Mouse (Mus musculus) neural tube, embryonic 15.5 days (tissue): ENCODE measurements around the gene Cyth1. TPM values are rescaled to one million over a fixed set of nuclear protein-coding genes. Genes with fewer than 3 reads are reported as not detected.

Source experiments
- ATAC-seq: fragments of 200-750 bp; cut with Nextera tagmentation; 2 replicates; pipeline ENCODE4 v1.8.0; 2017; ENCODE audit warnings: mild to moderate bottlenecking, moderate TSS enrichment, moderate library complexity; ENCODE audit not compliant: low FRiP score
- H3K27ac ChIP-seq: fragments of 300-500 bp; sonication (generic); replicated peaks from 2 replicates; pipeline ENCODE4 v1.5.1; 2015; ENCODE audit warnings: mild to moderate bottlenecking, inconsistent platforms
- H3K27me3 ChIP-seq: fragments of 300-500 bp; sonication (generic); replicated peaks from 2 replicates; pipeline ENCODE4 v1.6.1; 2015; ENCODE audit warnings: inconsistent platforms
- H3K36me3 ChIP-seq: fragments of 300-500 bp; sonication (generic); 2 replicates; pipeline ENCODE4 v1.6.1; 2015; ENCODE audit warnings: inconsistent platforms
- H3K4me1 ChIP-seq: fragments of 300-500 bp; sonication (generic); 2 replicates; pipeline ENCODE4 v1.6.1; 2015; ENCODE audit warnings: inconsistent platforms
- H3K4me2 ChIP-seq: fragments of 300-500 bp; sonication (generic); 2 replicates; pipeline ENCODE4 v1.6.1; 2015; ENCODE audit warnings: inconsistent platforms, mild to moderate bottlenecking, moderate library complexity
- H3K4me3 ChIP-seq: fragments of 300-500 bp; sonication (generic); replicated peaks from 2 replicates; pipeline ENCODE4 v1.5.1; 2015; ENCODE audit warnings: mild to moderate bottlenecking, inconsistent platforms
- H3K9ac ChIP-seq: fragments of 300-500 bp; sonication (generic); replicated peaks from 2 replicates; pipeline ENCODE4 v1.6.1; 2015; ENCODE audit warnings: mild to moderate bottlenecking, inconsistent platforms
- H3K9me3 ChIP-seq: fragments of 300-500 bp; sonication (generic); replicated peaks from 2 replicates; pipeline ENCODE4 v1.6.1; 2016; ENCODE audit warnings: inconsistent platforms
- WGBS: fragments of 180-500 bp; shearing (Covaris S2); methylation state at CpG from one replicate; pipeline ENCODE4 v1.1.7; 2015; ENCODE audit warnings: mixed read lengths; 5-methylcytosine and 5-hydroxymethylcytosine counted together
- polyA plus RNA-seq: library from polyadenylated mRNA; unstranded; fragments of >200 nt; fragmentation: Nextera tagmentation; extraction: Ambion mirVana; gene quantifications from 2 replicates; pipeline ENCODE4 v1.2.1, GENCODE M21; 2015

Gene Cyth1
- polyA plus RNA-seq, 1 experiment from 2014 or later, result 22.5 TPM

DNA sequence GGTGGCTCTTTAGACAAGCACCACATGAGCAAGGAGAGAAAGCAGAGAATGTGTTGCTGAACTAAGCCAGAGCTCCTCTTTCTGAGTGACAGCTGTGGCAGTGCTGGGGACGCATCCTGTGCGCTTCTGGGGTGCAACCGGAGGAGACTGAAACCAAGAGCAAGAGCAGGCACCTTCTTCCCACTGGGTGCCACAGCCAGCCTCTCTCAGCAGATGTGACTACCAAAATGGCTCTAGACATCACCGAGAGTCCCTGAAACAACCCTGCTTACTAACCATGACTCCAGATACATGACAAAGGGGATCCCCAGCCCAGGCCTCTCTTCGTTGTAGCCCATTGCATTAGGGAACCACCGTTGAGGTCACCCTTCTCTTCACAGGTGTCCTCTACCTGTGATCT lies 44.9 kb downstream of the Cyth1 start:
- Histone ChIP-seq H3K27me3 (no peaks in the 10 kb centered on the region), H3K9ac (peak overlapping the region; percentile 69; the same call in 1 of the 2 replicates), H3K4me1 (peaks cover 65% of the 10 kb centered on the region), H3K27ac (peak overlapping the region; percentile 94), H3K36me3 (no peaks in the 10 kb centered on the region), H3K4me3 (no peak overlapping the region), H3K9me3 (no peaks in the 10 kb centered on the region), H3K4me2 (no peak overlapping the region)
- ATAC-seq, result no peak
- WGBS, result 89% methylated on average over 6 of the region's 6 CpGs

GRCm38 (mm10) chr11:118202410-118203233 lies 45.8 kb downstream of the Cyth1 start:
- H3K4me1 ChIP-seq, result peaks cover 66% of the 10 kb centered on the region
- peak overlapping the region; percentile 94 for H3K27ac ChIP-seq
- WGBS, result 6% methylated on average over 19 of the region's 19 CpGs
- peak overlapping the region; percentile 48 for H3K4me3 ChIP-seq
- peak; percentile 92 for ATAC-seq
- H3K4me2 ChIP-seq, result peak overlapping the region; percentile 73
- H3K9ac ChIP-seq, result peak overlapping the region; percentile 69
- no peaks in the 10 kb centered on the region for H3K9me3 ChIP-seq
- no peaks in the 10 kb centered on the region for H3K27me3 ChIP-seq
- H3K36me3 ChIP-seq, result no peaks in the 10 kb centered on the region

- no peaks in the 10 kb centered on the region for H3K27me3 ChIP-seq
- H3K4me1 ChIP-seq, result peaks cover 68% of the 10 kb centered on the region
- H3K4me3 ChIP-seq, result peak overlapping the region; percentile 48
- H3K9ac ChIP-seq, result peak overlapping the region; percentile 69
- peak; percentile 64 for ATAC-seq
- no peaks in the 10 kb centered on the region for H3K9me3 ChIP-seq
- WGBS, result 5% methylated on average over 9 of the region's 9 CpGs
- H3K27ac ChIP-seq, result peak overlapping the region; percentile 94
- H3K4me2 ChIP-seq, result peak overlapping the region; percentile 73
- H3K36me3 ChIP-seq, result no peaks in the 10 kb centered on the region
Measured at GRCm38 (mm10) chr11:118201833-118202409, 46.5 kb downstream of the Cyth1 start.

GRCm38 (mm10) chr11:118200834-118201830 lies 47.3 kb downstream of the Cyth1 start:
- Histone ChIP-seq H3K27me3 (no peaks in the 10 kb centered on the region), H3K9me3 (no peaks in the 10 kb centered on the region), H3K4me1 (peaks cover 76% of the 10 kb centered on the region), H3K36me3 (no peaks in the 10 kb centered on the region), H3K4me3 (peak overlapping the region; percentile 48), H3K4me2 (peak overlapping the region; percentile 73), H3K27ac (peak overlapping the region; percentile 94), H3K9ac (peak overlapping the region; percentile 69)
- 23% methylated on average over 11 of the region's 11 CpGs for WGBS
- ATAC-seq, result no peak

DNA sequence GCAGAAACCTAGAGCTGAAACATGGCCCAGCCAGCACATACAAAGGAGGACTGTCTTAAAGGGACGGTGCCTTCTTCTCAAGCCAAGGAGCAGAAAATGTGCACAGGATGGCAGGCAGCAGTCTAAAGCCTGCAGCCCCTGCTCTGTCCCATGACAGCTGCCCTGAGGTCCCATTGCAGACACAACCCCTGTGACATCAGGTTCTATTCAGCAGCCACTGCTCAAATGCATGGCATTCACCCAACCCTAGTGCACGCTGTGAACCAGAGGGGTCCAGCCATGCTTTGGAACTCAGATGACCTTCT lies 50.1 kb downstream of the Cyth1 start:
- 4% methylated on average over 2 of the region's 2 CpGs for WGBS
- Histone ChIP-seq H3K4me1 (peaks cover 86% of the 10 kb centered on the region), H3K36me3 (peaks cover 1% of the 10 kb centered on the region; the same call in 1 of the 2 replicates), H3K9me3 (no peaks in the 10 kb centered on the region), H3K27ac (peak overlapping the region; percentile 80), H3K27me3 (no peaks in the 10 kb centered on the region), H3K4me2 (peak overlapping the region; percentile 73), H3K4me3 (peak overlapping the region; percentile 27), H3K9ac (peak overlapping the region; percentile 41)
- no peak for ATAC-seq

DNA sequence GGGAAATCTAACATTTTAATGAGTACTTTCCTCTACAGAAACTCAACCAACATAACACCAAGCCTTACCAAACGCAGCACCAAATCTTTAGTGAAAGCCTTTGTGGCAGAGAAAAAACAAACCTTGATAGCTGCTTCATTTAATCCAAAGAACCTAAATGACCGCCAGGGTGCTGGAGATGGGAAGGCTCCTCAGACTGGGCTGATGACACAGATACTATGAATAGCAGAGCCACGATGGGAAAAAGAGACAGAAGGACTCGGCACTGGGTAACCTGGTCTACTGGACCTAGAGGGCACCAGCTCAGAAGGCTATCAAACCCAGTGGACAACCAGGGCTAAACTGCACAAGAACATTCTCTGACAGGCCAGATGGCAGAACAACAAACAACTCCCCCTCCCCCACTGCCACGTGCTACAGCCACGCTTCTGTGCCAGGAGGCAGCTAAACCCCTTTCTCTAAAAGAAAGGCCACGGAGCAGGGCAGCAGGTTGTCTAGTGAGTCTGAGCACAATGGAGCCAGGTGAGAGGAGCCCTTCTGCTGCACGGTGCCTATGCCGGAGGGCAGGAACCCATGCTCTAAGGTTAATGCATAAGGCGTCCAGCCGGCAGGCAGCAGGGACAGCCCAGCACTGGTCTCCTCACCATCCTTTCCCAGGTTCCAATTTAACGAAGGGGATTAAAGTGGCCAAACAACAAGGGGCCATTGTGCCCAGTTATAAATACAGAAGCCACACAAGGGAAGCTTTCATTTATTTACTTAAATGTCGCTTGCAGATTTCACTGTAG lies 50.7 kb downstream of the Cyth1 start:
- Histone ChIP-seq H3K9ac (peak overlapping the region; percentile 41), H3K27me3 (no peaks in the 10 kb centered on the region), H3K9me3 (no peaks in the 10 kb centered on the region), H3K27ac (peak overlapping the region; percentile 80), H3K4me1 (peaks cover 82% of the 10 kb centered on the region), H3K36me3 (peaks cover 7% of the 10 kb centered on the region), H3K4me2 (peak overlapping the region; percentile 73), H3K4me3 (peak overlapping the region; percentile 27)
- ATAC-seq, result 0 out of 2 replicates have a peak, but pooled peaks have one; percentile 9
- 16% methylated on average over 13 of the region's 13 CpGs for WGBS

DNA sequence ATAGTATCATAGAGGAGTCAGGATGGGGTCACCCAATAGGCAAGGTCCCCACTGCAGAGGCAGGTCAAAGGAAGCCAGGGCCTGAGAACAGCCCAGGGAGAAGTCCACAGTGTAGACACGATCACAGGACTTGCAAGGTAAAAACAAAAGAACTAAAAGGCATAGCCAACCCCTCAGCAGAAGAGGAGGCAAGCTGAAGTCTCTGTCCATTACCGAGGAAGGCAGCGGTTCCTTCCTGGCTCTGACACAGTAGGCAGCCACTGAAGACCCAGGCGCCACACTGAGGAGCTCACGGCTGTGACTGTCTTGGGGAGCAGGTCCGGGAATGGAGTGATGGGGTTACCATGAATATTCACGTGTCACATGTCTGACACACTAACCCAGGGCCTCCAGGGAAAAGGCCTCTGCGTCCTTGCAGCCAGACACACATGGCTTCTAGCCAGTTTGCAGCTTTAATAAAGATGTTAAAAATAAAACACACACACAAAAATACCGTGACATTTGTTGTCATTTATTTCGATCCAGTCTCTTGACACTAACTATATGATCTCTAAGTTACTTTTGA lies 51.5 kb downstream of the Cyth1 start:
- ATAC-seq, result no peak
- 44% methylated on average over 10 of the region's 10 CpGs for WGBS
- no peak overlapping the region for H3K4me3 ChIP-seq
- H3K27me3 ChIP-seq, result no peaks in the 10 kb centered on the region
- peak overlapping the region; percentile 33; the same call in 1 of the 2 replicates for H3K27ac ChIP-seq
- H3K9me3 ChIP-seq, result no peaks in the 10 kb centered on the region
- H3K9ac ChIP-seq, result no peak overlapping the region
- H3K4me2 ChIP-seq, result peak overlapping the region; percentile 3; the same call in 1 of the 2 replicates
- H3K4me1 ChIP-seq, result peaks cover 75% of the 10 kb centered on the region
- H3K36me3 ChIP-seq, result peaks cover 15% of the 10 kb centered on the region

GRCm38 (mm10) chr11:118193390-118194147 lies 54.8 kb downstream of the Cyth1 start:
- WGBS, result 69% methylated on average over 14 of the region's 14 CpGs
- H3K27me3 ChIP-seq, result no peaks in the 10 kb centered on the region
- H3K36me3 ChIP-seq, result peaks cover 38% of the 10 kb centered on the region
- peaks cover 41% of the 10 kb centered on the region for H3K4me1 ChIP-seq
- no peak overlapping the region for H3K9ac ChIP-seq
- H3K4me2 ChIP-seq, result no peak overlapping the region
- no peak overlapping the region for H3K4me3 ChIP-seq
- ATAC-seq, result no peak
- H3K27ac ChIP-seq, result peak overlapping the region; percentile 13; the same call in 1 of the 2 replicates
- no peaks in the 10 kb centered on the region for H3K9me3 ChIP-seq

DNA sequence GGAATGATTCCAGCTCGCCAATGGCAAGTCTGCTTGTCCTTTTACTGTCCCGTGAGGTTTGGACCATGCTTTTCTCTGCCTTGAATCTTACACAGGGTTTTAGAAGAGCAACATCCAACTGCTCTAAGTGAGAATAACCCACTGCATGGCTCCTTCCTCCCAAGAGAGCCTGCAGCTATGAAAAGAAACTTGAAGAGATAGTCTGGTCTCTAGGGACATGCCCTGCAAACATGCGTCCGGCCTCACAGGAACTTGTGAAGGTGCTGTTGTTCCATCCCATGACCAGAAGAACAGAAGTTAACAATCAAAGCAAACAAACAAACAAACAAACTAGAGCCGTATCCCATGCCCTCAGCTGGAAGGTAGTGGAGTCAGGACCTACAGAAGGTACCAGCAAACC lies 55.4 kb downstream of the Cyth1 start:
- Histone ChIP-seq H3K4me3 (no peak overlapping the region), H3K9me3 (no peaks in the 10 kb centered on the region), H3K36me3 (peaks cover 43% of the 10 kb centered on the region), H3K9ac (no peak overlapping the region), H3K4me2 (no peak overlapping the region), H3K27ac (0 out of 2 replicates have a peak overlapping the region, but pooled peaks have one; percentile 13), H3K27me3 (no peaks in the 10 kb centered on the region), H3K4me1 (peaks cover 35% of the 10 kb centered on the region)
- ATAC-seq, result no peak
- 87% methylated on average over 5 of the region's 5 CpGs for WGBS

- Histone ChIP-seq H3K9ac (no peak overlapping the region), H3K36me3 (peaks cover 74% of the 10 kb centered on the region), H3K4me2 (no peak overlapping the region), H3K4me1 (no peaks in the 10 kb centered on the region), H3K27me3 (no peaks in the 10 kb centered on the region), H3K9me3 (no peaks in the 10 kb centered on the region), H3K4me3 (no peak overlapping the region), H3K27ac (no peak overlapping the region)
- 90% methylated on average over 9 of the region's 9 CpGs for WGBS
- no peak for ATAC-seq
Measured at GRCm38 (mm10) chr11:118182768-118183167, 65.6 kb downstream of the Cyth1 start.
